Mouse (Mus musculus) lung, postnatal 0 days (tissue): Measurements from ENCODE around the gene Fbln7.

Source experiments
- CTCF ChIP-seq: IDR thresholded peaks from 2 replicates; pipeline ENCODE4 v1.5.1; 2016; ENCODE audit warnings: antibody characterized with exemption, mild to moderate bottlenecking
- EP300 ChIP-seq: IDR thresholded peaks from 2 replicates; pipeline ENCODE4 v1.6.1; 2016; ENCODE audit warnings: antibody characterized with exemption, mild to moderate bottlenecking, control low read depth

DNA sequence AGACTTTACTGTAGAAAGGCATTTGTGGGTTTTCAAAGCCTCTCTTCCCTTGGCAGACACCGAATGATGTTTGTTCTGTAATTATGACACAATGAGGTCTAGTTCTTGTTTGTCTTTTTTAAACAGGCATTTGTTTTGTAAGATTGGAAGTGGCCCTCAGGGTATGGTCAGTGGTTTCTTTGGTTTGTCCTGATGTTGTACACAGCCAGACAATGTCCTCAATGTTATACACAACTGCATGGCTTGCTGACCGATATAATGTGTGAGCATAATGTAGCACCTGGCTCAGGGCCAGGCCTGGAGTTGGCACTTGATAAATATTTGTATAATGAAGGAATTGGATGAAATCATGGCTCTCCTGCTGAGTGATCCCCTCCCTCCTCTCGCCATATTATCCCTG, 2.9 kb upstream of the Fbln7 start:
- TF ChIP-seq EP300, result no peak
- TF ChIP-seq CTCF, result no peak
